Mouse (Mus musculus) hindbrain, postnatal 0 days (tissue): ENCODE measurements around the gene Smc4. TPM values are rescaled to one million over a fixed set of nuclear protein-coding genes. Genes with fewer than 3 reads are reported as not detected.
A peak's percentile ranks its signal among the peaks of the same experiment; 100 is the strongest.
"Not testable (repeated sequence)": the region's sequence is repeated elsewhere in the genome, so short reads cannot be mapped to it uniquely, and the experiment has no call there.

Experiments used
- ATAC-seq: fragments of 200-750 bp; cut with Nextera tagmentation; 2 replicates; pipeline ENCODE4 v1.8.0; 2017; ENCODE audit warnings: mild to moderate bottlenecking, moderate TSS enrichment, moderate library complexity
- DNase-seq: peaks from one replicate; pipeline ENCODE4 v3.0.0-alpha.2; 2015; ENCODE audit warnings: low spot score
- H3K27ac ChIP-seq: fragments of 300-500 bp; sonication (generic); 2 replicates; pipeline ENCODE4 v1.5.1; 2014; ENCODE audit warnings: mild to moderate bottlenecking
- H3K27me3 ChIP-seq: fragments of 300-500 bp; sonication (generic); 2 replicates; pipeline ENCODE4 v1.6.1; 2014; ENCODE audit warnings: low read length, mixed read lengths; ENCODE audit not compliant: insufficient read depth
- H3K36me3 ChIP-seq: fragments of 300-500 bp; sonication (generic); 2 replicates; pipeline ENCODE4 v1.6.1; 2014; ENCODE audit warnings: low read length, mixed read lengths; ENCODE audit not compliant: insufficient read depth
- H3K4me1 ChIP-seq: fragments of 300-500 bp; sonication (generic); 2 replicates; pipeline ENCODE4 v1.6.1; 2014; ENCODE audit warnings: antibody characterized with exemption, low read length, mixed read lengths; ENCODE audit not compliant: insufficient read depth
- H3K4me2 ChIP-seq: fragments of 300-500 bp; sonication (generic); 2 replicates; pipeline ENCODE4 v1.6.1; 2014; ENCODE audit warnings: low read depth, mild to moderate bottlenecking, low read length, moderate library complexity, mixed read lengths
- H3K4me3 ChIP-seq: fragments of 300-500 bp; sonication (generic); 2 replicates; pipeline ENCODE4 v1.5.1; 2014; ENCODE audit warnings: low read length
- H3K9ac ChIP-seq: fragments of 300-500 bp; sonication (generic); replicated peaks from 2 replicates; pipeline ENCODE4 v1.6.1; 2014; ENCODE audit warnings: mild to moderate bottlenecking, low read length, moderate library complexity, mixed read lengths
- H3K9me3 ChIP-seq: fragments of 300-500 bp; sonication (generic); 2 replicates; pipeline ENCODE4 v1.6.1; 2016; ENCODE audit warnings: low read length, mixed read lengths
- CTCF ChIP-seq: IDR thresholded peaks from 2 replicates; pipeline ENCODE4 v1.5.1; 2016; ENCODE audit warnings: antibody characterized with exemption, control low read depth, low read depth
- WGBS: fragments of 180-500 bp; shearing (Covaris S2); extraction: QIAGEN DNeasy Blood & Tissue Kit; methylation state at CpG from one replicate; pipeline ENCODE4 v1.1.7; 2014; 5-methylcytosine and 5-hydroxymethylcytosine counted together
- polyA plus RNA-seq: library from polyadenylated mRNA; unstranded; fragments of >200 nt; fragmentation: Nextera tagmentation; extraction: Ambion mirVana; gene quantifications from 2 replicates; pipeline ENCODE4 v1.2.1, GENCODE M21; 2015
- total RNA-seq: library from RNA; depleted of rRNA; stranded (reverse); fragments of >200 nt; gene quantifications from 2 replicates; pipeline ENCODE4 v1.2.3, GENCODE M21; 2014

The Smc4 gene
- total and polyA plus RNA-seq, 2 experiments from 2014 or later = 12.5 to 34.6 TPM

GRCm38 (mm10) chr3:69008873-69009272 lies 4.3 kb downstream of the Smc4 start:
- no peak overlapping the region for H3K4me2 ChIP-seq
- H3K4me1 ChIP-seq = no peaks in the 10 kb centered on the region
- no peak overlapping the region for H3K9ac ChIP-seq
- no peak overlapping the region for H3K4me3 ChIP-seq
- no peaks in the 10 kb centered on the region for H3K36me3 ChIP-seq
- 81% methylated on average over 2 of the region's 2 CpGs for WGBS
- no peak overlapping the region for H3K27ac ChIP-seq
- DNase-seq (no peak), ATAC-seq (no peak)
- H3K9me3 ChIP-seq = no peaks in the 10 kb centered on the region
- H3K27me3 ChIP-seq = no peaks in the 10 kb centered on the region
- TF ChIP-seq CTCF = no peak

DNA sequence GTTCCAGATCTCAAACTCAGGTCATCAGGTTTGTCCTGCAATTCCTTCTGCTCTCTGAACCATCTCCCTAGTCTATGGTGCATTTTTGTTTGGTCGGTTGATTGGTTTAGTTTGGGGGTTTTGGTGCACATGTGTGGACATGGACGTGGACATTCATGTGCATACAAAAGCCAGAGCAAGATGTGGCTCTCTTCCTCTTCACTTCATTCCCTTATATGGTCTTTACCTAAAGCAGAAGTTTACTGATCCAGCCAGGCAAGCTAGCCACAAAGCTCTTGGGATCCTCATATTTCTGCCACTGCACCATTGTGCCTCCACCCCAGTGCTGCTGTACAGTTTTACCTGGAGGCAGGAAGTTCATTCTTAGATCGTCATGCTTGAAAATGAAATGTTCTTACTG lies 12.6 kb downstream of the Smc4 start:
- Histone ChIP-seq H3K27ac (no peak overlapping the region), H3K9ac (no peak overlapping the region), H3K4me1 (no peaks in the 10 kb centered on the region), H3K4me2 (no peak overlapping the region), H3K36me3 (peaks cover 9% of the 10 kb centered on the region; the same call in 1 of the 2 replicates), H3K27me3 (no peaks in the 10 kb centered on the region), H3K4me3 (no peak overlapping the region), H3K9me3 (no peaks in the 10 kb centered on the region)
- WGBS = 95% methylated on average over 3 of the region's 3 CpGs
- DNase-seq = no peak
- no peak for ATAC-seq
- TF ChIP-seq CTCF = no peak

GRCm38 (mm10) chr3:69018635-69019034 lies 14.1 kb downstream of the Smc4 start:
- H3K27ac ChIP-seq, ATAC-seq, H3K4me2 ChIP-seq, H3K9ac ChIP-seq, H3K9me3 ChIP-seq, H3K4me1 ChIP-seq, DNase-seq, H3K27me3 ChIP-seq, H3K4me3 ChIP-seq, H3K36me3 ChIP-seq: not testable (repeated sequence)
- WGBS = 97% methylated on average over 2 of the region's 2 CpGs

- H3K9ac ChIP-seq = no peak overlapping the region
- ATAC-seq = no peak
- H3K4me3 ChIP-seq = no peak overlapping the region
- no peaks in the 10 kb centered on the region for H3K27me3 ChIP-seq
- TF ChIP-seq CTCF = peak; percentile 43
- no peaks in the 10 kb centered on the region for H3K9me3 ChIP-seq
- peaks cover 9% of the 10 kb centered on the region; the same call in 1 of the 2 replicates for H3K36me3 ChIP-seq
- WGBS = 93% methylated on average over 2 of the region's 2 CpGs
- DNase-seq = peak; percentile 12
- H3K27ac ChIP-seq = no peak overlapping the region
- no peak overlapping the region for H3K4me2 ChIP-seq
- H3K4me1 ChIP-seq = no peaks in the 10 kb centered on the region
Observed at GRCm38 (mm10) chr3:69020285-69020684, 15.7 kb downstream of the Smc4 start.

DNA sequence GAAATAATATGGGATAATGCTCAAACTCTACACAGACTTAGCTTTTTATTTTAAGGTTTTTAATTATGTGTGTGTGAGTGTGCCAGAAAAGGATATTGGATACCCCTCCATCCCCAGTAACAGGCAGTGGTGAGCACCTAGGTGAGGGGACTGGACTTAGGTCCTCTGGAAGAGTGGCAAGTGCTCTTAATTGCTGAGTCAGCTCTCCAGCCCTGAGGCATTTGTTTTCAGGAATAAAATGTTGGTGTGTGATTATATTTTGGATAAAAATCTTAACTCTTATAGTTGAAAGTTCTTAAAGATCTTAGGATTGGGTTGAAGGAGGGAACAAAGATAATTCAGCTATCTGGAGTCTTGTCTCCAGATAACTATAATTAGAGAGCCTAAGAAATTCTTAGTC lies 16.2 kb downstream of the Smc4 start:
- no peaks in the 10 kb centered on the region for H3K9me3 ChIP-seq
- H3K27ac ChIP-seq = no peak overlapping the region
- ATAC-seq (no peak), DNase-seq (no peak)
- no peaks in the 10 kb centered on the region for H3K27me3 ChIP-seq
- H3K9ac ChIP-seq = no peak overlapping the region
- peaks cover 9% of the 10 kb centered on the region; the same call in 1 of the 2 replicates for H3K36me3 ChIP-seq
- no peak overlapping the region for H3K4me2 ChIP-seq
- no peak overlapping the region for H3K4me3 ChIP-seq
- no peaks in the 10 kb centered on the region for H3K4me1 ChIP-seq
- TF ChIP-seq CTCF = no peak

GRCm38 (mm10) chr3:69026133-69026783 lies 21.7 kb downstream of the Smc4 start:
- WGBS = 98% methylated on average over 1 of the region's 1 CpGs
- Histone ChIP-seq H3K9ac (no peak overlapping the region), H3K27me3 (no peaks in the 10 kb centered on the region), H3K36me3 (no peaks in the 10 kb centered on the region; the same call in 1 of the 2 replicates), H3K4me2 (no peak overlapping the region), H3K9me3 (no peaks in the 10 kb centered on the region), H3K4me3 (no peak overlapping the region), H3K27ac (no peak overlapping the region), H3K4me1 (no peaks in the 10 kb centered on the region)
- TF ChIP-seq CTCF = no peak
- DNase-seq = no peak
- no peak for ATAC-seq

DNA sequence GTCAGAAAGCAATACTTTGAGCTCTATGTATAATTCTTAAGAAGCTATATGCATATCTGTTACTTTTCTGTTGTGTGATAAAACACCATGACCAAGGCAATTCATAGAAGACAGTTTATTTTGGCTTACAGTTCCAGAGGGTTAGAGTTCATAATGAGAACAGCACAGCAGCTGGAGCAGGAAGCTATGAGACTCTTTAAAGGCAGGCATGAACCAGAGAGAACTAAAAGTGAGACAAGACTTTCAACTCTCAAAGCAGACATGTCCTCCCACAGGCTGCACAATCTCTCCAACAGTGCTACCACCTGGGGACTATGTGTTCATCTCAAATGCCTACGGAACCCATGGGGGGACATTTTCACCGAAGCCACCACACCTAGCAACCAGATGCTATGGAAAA lies 35.6 kb downstream of the Smc4 start:
- WGBS = 88% methylated on average over 2 of the region's 2 CpGs
- no peaks in the 10 kb centered on the region for H3K27me3 ChIP-seq
- no peak overlapping the region for H3K4me3 ChIP-seq
- no peak overlapping the region for H3K9ac ChIP-seq
- H3K4me2 ChIP-seq = no peak overlapping the region
- no peak overlapping the region for H3K27ac ChIP-seq
- no peak for TF ChIP-seq CTCF
- DNase-seq (no peak), ATAC-seq (no peak)
- no peaks in the 10 kb centered on the region for H3K4me1 ChIP-seq
- H3K36me3 ChIP-seq = no peaks in the 10 kb centered on the region
- H3K9me3 ChIP-seq = no peaks in the 10 kb centered on the region
